Mouse (Mus musculus) E14TG2a.4 (cell line): Measurements from ENCODE around the gene Gm37240.

ENCODE experiments used
- CTCF ChIP-seq: conservative IDR thresholded peaks from 2 replicates; pipeline ENCODE4 v1.5.1; 2014; ENCODE audit warnings: low read length
- NANOG ChIP-seq: IDR thresholded peaks from 2 replicates; pipeline ENCODE4 v1.6.1; 2014; ENCODE audit warnings: borderline replicate concordance, low read length, mixed read lengths

DNA sequence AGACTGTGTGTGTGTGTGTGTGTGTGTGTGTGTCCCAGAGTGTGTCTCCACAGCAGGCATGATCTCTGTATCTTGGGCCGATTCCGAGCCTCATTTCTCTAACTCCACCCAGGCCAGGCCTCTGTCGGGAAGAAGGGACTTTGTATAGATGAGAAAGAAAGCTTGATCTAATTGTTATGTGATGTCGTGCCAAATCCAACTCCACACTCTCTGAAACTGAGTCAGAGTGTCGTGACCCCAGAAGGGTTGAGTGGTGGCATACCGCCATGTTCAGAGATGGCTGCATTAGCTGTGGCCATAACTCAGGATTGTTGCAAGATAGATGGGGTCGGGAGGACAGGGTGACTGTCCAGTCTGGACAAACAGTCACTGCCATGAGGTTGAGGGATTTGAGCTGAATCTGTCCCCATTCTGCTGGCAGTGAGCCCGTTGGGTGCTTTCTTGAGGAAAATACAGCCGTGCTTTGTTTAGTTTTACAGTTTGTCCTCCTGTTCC lies 1191.4 kb downstream of the Gm37240 start:
- TF ChIP-seq CTCF = no peak
- TF ChIP-seq NANOG = no peak
